Mouse (Mus musculus) thymus, adult 2 months (tissue): Measurements from ENCODE around the gene Lrrc1.

ENCODE experiments used
- CTCF ChIP-seq: fragments of 200-500 bp; IDR thresholded peaks from 2 replicates; pipeline ENCODE4 v1.5.1; 2012; ENCODE audit warnings: mild to moderate bottlenecking, control low read depth, low read length, moderate library complexity, borderline replicate concordance; ENCODE audit not compliant: control insufficient read depth, poor library complexity, insufficient read depth; ENCODE audit errors: extremely low read depth
- POLR2A ChIP-seq: fragments of 200-500 bp; IDR thresholded peaks from 2 replicates; pipeline ENCODE4 v1.6.1; 2012; ENCODE audit warnings: mild to moderate bottlenecking, low read length, control low read depth, moderate library complexity; ENCODE audit not compliant: control insufficient read depth, poor library complexity, insufficient read depth; ENCODE audit errors: extremely low read depth

- TF ChIP-seq CTCF (no peak), POLR2A (no peak)
Observed at GRCm38 (mm10) chr9:77439371-77439770, 105.3 kb downstream of the Lrrc1 start.
